Mouse (Mus musculus) embryonic facial prominence, embryonic 11.5 days (tissue): ENCODE data around the gene Midn. TPM values are rescaled to one million over a fixed set of nuclear protein-coding genes. Genes with fewer than 3 reads are reported as not detected.

Experiments
- ATAC-seq: fragments of 200-750 bp; cut with Nextera tagmentation; replicated peaks from 2 replicates; pipeline ENCODE4 v1.8.0; 2017; ENCODE audit warnings: low read depth; ENCODE audit not compliant: insufficient number of reproducible peaks, low FRiP score, low TSS enrichment
- DNase-seq: peaks from one replicate; pipeline ENCODE4 v3.0.0-alpha.2; 2015; ENCODE audit warnings: low spot score
- H3K27ac ChIP-seq: fragments of 300-500 bp; sonication (generic); replicated peaks from 2 replicates; pipeline ENCODE4 v1.5.1; 2014; ENCODE audit warnings: mild to moderate bottlenecking, low read depth, low read length, control low read depth
- H3K27me3 ChIP-seq: fragments of 300-500 bp; sonication (generic); 2 replicates; pipeline ENCODE4 v1.6.1; 2014; ENCODE audit warnings: mild to moderate bottlenecking, low read length, moderate library complexity, mixed read lengths; ENCODE audit not compliant: control insufficient read depth, insufficient read depth
- H3K36me3 ChIP-seq: fragments of 300-500 bp; sonication (generic); replicated peaks from 2 replicates; pipeline ENCODE4 v1.6.1; 2014; ENCODE audit warnings: low read depth, mild to moderate bottlenecking, low read length, moderate library complexity, mixed read lengths; ENCODE audit not compliant: control insufficient read depth, insufficient read depth
- H3K4me1 ChIP-seq: fragments of 300-500 bp; sonication (generic); 2 replicates; pipeline ENCODE4 v1.6.1; 2014; ENCODE audit warnings: low read length, mixed read lengths; ENCODE audit not compliant: control insufficient read depth, insufficient read depth
- H3K4me2 ChIP-seq: fragments of 300-500 bp; sonication (generic); 2 replicates; pipeline ENCODE4 v1.6.1; 2014; ENCODE audit warnings: low read depth, mild to moderate bottlenecking, control low read depth, low read length, moderate library complexity
- H3K4me3 ChIP-seq: fragments of 300-500 bp; sonication (generic); 2 replicates; pipeline ENCODE4 v1.5.1; 2014; ENCODE audit warnings: low read depth, low read length, control low read depth
- H3K9ac ChIP-seq: fragments of 300-500 bp; sonication (generic); replicated peaks from 2 replicates; pipeline ENCODE4 v1.6.1; 2014; ENCODE audit warnings: mild to moderate bottlenecking, control low read depth, low read length
- H3K9me3 ChIP-seq: fragments of 300-500 bp; sonication (generic); replicated peaks from 2 replicates; pipeline ENCODE4 v1.6.1; 2016; ENCODE audit warnings: mild to moderate bottlenecking, low read length, inconsistent platforms, mixed read lengths; ENCODE audit not compliant: control insufficient read depth
- WGBS: fragments of 180-500 bp; shearing (Covaris S2); extraction: QIAGEN DNeasy Blood & Tissue Kit; methylation state at CpG from one replicate; pipeline ENCODE4 v1.1.7; 2014; 5-methylcytosine and 5-hydroxymethylcytosine counted together
- polyA plus RNA-seq: library from polyadenylated mRNA; unstranded; fragments of >200 nt; fragmentation: Nextera tagmentation; extraction: Ambion mirVana; gene quantifications from 2 replicates; pipeline ENCODE4 v1.2.1, GENCODE M21; 2014

Midn gene
- polyA plus RNA-seq, 1 experiment from 2014 or later, result 62.1 TPM

DNA sequence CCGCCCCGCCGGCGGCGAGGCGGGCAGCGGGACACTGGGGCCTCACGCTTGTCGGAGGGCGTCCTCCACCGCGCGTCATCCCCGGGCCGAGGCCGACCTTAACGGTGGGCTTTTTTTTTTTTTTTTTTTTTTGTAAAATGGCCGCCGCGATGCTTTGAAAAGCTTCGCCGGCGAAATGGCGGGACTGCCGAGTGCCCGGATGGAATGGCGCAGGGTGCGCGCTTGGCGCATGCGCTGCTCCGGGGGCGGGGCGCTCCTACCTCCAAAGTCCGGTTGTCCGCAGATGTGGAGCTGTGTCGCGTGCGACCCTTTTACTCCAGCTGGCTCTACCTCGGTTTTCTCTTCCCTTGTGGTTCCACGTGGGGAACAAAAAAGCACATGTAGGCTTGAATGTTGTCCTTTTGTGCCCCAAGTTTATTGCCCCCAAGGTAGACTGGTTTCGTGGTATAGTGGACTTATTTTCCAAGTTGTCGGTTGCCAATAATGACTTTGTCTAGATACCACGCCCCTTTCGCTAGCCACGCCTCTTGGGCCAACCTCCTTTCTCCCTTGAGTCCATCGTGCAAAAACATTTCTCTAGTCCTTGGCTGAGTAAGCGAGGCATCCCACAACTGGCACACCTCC lies 20.1 kb downstream of the Midn start:
- under 1% methylated on average over 45 of the region's 48 CpGs for WGBS
- no peaks in the 10 kb centered on the region for H3K27me3 ChIP-seq
- peak overlapping the region; percentile 91 for H3K4me3 ChIP-seq
- H3K27ac ChIP-seq, result peak overlapping the region; percentile 99
- peak overlapping the region; percentile 99 for H3K9ac ChIP-seq
- peaks cover 10% of the 10 kb centered on the region for H3K4me1 ChIP-seq
- no peaks in the 10 kb centered on the region for H3K9me3 ChIP-seq
- peak; percentile 16; the same call in 1 of the 2 replicates for ATAC-seq
- peaks cover 12% of the 10 kb centered on the region for H3K36me3 ChIP-seq
- DNase-seq, result peak; percentile 94
- H3K4me2 ChIP-seq, result peak overlapping the region; percentile 60

DNA sequence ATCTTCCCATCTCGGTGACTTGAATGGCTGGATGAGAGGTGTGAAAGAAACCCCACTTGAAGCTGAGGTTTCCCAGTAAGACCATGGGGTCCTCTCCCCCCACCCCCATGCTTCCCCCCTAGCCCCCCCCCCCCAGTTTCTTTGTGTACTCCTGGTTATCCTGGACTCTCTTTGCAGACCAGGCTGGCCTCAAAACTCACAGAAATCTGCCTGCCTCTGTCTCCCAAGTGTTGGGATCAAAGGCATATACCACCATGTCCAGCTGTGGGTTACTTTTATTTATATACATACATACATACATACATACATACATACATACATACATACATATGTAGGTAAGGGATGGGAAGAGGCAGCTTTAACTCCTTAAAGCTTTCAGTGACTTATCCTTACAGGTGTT lies 21.0 kb downstream of the Midn start:
- Histone ChIP-seq H3K9me3 (no peaks in the 10 kb centered on the region), H3K4me2 (peak overlapping the region; percentile 60), H3K27me3 (no peaks in the 10 kb centered on the region), H3K9ac (peak overlapping the region; percentile 99), H3K27ac (no peak overlapping the region; the same call in 1 of the 2 replicates), H3K4me3 (peak overlapping the region; percentile 91), H3K4me1 (peaks cover 8% of the 10 kb centered on the region), H3K36me3 (peaks cover 12% of the 10 kb centered on the region)
- ATAC-seq (no peak), DNase-seq (no peak)
- WGBS, result 77% methylated on average over 1 of the region's 1 CpGs

DNA sequence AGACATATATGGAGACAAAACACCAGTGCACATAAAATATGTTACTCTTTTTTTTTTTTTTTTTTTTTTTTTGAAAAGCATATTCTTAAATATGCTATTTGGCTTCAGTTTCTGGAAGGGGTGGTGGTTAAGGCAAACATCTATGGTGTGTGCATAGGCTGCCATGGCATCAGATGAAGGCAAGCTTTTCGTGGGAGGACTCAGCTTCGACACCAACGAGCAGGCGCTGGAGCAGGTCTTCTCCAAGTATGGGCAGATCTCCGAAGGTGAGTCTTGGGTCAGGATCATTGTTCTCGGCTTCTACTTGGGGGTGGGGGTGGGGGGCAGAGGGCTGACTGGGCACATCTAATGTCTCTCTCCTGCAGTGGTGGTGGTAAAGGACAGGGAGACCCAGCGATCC lies 21.6 kb downstream of the Midn start:
- 91% methylated on average over 7 of the region's 7 CpGs for WGBS
- H3K27me3 ChIP-seq, result no peaks in the 10 kb centered on the region
- no peak overlapping the region for H3K9ac ChIP-seq
- H3K36me3 ChIP-seq, result peaks cover 12% of the 10 kb centered on the region
- H3K4me2 ChIP-seq, result no peak overlapping the region
- H3K27ac ChIP-seq, result no peak overlapping the region
- H3K4me3 ChIP-seq, result no peak overlapping the region
- DNase-seq (no peak), ATAC-seq (no peak)
- peaks cover 2% of the 10 kb centered on the region for H3K4me1 ChIP-seq
- no peaks in the 10 kb centered on the region for H3K9me3 ChIP-seq

DNA sequence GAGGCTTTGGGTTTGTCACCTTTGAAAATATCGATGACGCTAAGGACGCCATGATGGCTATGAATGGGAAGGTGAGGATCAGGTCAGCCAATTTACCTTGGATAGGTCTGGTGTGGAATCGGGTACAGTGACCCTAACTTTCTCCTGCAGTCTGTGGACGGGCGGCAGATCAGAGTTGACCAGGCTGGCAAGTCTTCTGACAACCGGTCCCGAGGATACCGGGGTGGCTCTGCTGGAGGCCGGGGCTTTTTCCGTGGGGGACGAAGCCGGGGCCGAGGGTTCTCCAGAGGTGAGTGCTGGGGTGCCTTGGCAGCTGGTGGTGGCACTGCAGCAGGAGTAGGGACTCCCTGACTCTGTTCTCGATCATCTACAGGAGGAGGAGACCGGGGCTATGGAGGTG lies 22.0 kb downstream of the Midn start:
- Histone ChIP-seq H3K4me1 (no peaks in the 10 kb centered on the region; the same call in none of the 2 replicates), H3K36me3 (peaks cover 12% of the 10 kb centered on the region), H3K9me3 (no peaks in the 10 kb centered on the region), H3K4me3 (no peak overlapping the region), H3K27ac (no peak overlapping the region), H3K27me3 (no peaks in the 10 kb centered on the region), H3K9ac (no peak overlapping the region), H3K4me2 (no peak overlapping the region)
- no peak for DNase-seq
- 97% methylated on average over 16 of the region's 16 CpGs for WGBS
- no peak for ATAC-seq

DNA sequence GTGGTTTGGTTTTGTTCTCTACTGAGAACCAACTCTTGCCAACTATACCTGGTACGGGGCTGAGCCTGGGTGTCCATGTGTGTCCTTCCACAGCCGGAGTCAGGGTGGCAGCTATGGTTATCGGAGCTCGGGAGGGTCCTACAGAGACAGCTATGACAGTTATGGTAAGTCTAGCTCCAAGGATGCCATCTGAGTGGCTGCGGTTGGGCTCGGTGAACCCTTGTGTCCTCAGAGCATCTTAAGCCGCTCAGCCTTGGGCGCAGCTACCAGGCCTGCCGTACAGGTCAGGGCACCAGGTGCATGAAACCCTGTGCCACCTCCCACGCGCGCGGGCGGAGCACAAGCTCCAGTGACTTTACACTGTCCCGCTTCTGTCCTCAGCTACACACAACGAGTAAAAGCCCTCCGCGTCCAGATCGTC lies 22.5 kb downstream of the Midn start:
- no peaks in the 10 kb centered on the region; the same call in none of the 2 replicates for H3K4me1 ChIP-seq
- WGBS, result 94% methylated on average over 19 of the region's 19 CpGs
- DNase-seq, result no peak

DNA sequence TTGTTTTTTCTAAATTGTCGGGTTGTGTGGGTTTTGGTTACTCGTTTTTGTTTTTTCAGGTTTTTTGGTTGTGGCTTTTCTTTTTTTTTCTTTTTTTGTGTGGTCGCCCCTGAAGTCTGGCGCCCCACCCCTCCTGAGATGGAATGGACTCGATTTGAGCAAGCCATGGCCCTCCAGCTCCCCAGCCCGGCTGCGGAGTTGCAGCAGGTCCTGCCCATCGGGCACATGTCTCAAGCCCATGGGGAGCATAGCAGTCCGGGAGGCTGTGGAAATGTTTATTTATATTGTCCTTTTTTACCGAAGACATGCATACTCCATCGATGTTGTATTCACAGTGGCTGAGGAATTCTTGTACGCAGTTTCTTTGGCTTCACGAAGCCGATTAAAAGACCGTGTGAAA lies 23.2 kb downstream of the Midn start:
- ATAC-seq, result no peak
- H3K4me1 ChIP-seq, result no peaks in the 10 kb centered on the region; the same call in none of the 2 replicates
- no peak overlapping the region for H3K4me2 ChIP-seq

More for the DNA sequence above, 22.5 kb downstream of the Midn start:
- Histone ChIP-seq H3K4me2 (no peak overlapping the region), H3K9ac (no peak overlapping the region), H3K9me3 (no peaks in the 10 kb centered on the region), H3K36me3 (peaks cover 12% of the 10 kb centered on the region), H3K27me3 (no peaks in the 10 kb centered on the region), H3K27ac (no peak overlapping the region), H3K4me3 (no peak overlapping the region)
- no peak for ATAC-seq

DNA sequence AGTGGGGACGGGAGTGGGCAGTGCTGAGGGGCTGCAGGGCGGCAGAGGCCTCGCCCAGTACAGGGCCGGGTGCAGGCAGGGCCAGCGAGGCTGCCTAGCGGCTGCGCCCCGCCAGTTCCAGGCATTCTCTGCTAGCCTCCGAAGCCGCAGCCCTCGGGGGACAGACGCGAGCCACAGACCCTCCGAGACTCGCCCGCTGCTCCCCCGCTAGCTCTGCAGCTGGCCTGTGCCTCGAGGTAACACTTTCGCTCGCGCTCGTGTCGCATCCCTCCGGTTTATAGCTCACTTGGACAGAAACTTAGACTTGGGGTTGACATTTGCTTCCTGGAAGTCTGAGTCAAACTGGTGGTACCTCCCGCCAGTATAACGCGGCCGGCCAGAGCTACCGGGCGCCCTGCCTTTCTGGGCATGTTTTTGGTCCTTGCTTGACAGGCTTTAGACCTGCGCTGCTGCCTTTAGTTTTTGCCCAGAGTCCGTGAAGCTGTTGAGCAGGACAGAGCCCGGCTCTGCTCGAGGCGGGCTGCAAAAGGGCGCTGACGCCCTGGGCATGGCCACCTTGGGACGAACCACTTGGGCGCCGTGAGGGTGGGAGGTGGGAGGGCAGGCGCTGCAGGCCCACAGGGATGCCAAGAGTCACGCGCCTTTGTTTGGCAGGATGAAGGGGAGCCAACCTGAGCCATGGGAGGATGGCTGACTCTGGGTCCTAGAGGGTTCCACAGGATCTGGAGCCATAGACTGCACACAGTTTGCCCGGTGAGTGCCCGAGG lies 23.9 kb downstream of the Midn start:
- Histone ChIP-seq H3K9me3 (no peaks in the 10 kb centered on the region), H3K9ac (no peak overlapping the region; the same call in 1 of the 2 replicates), H3K4me3 (no peak overlapping the region), H3K27ac (no peak overlapping the region), H3K4me1 (no peaks in the 10 kb centered on the region; the same call in none of the 2 replicates), H3K36me3 (peaks cover 12% of the 10 kb centered on the region), H3K27me3 (no peaks in the 10 kb centered on the region), H3K4me2 (no peak overlapping the region; the same call in 1 of the 2 replicates)
- 86% methylated on average over 43 of the region's 45 CpGs for WGBS
- ATAC-seq (no peak), DNase-seq (no peak)

More for the DNA sequence above, 23.2 kb downstream of the Midn start:
- no peak for DNase-seq
- no peaks in the 10 kb centered on the region for H3K9me3 ChIP-seq
- no peaks in the 10 kb centered on the region for H3K27me3 ChIP-seq
- WGBS, result 88% methylated on average over 15 of the region's 15 CpGs
- H3K27ac ChIP-seq, result no peak overlapping the region
- no peak overlapping the region; the same call in 1 of the 2 replicates for H3K9ac ChIP-seq
- no peak overlapping the region for H3K4me3 ChIP-seq
- peaks cover 12% of the 10 kb centered on the region for H3K36me3 ChIP-seq
